Mouse (Mus musculus) ES-CJ7 (cell line): Measurements from ENCODE around the gene Cemip.
"Not testable (repeated sequence)": the region's sequence is repeated elsewhere in the genome, so short reads cannot be mapped to it uniquely, and the experiment has no call there.

Experiments
- DNase-seq: peaks from one replicate; pipeline ENCODE4 v3.0.0; 2011; ENCODE audit warnings: low read depth, low spot score

Cemip gene

GRCm38 (mm10) chr7:84086039-84086829 is at the start of gene Cemip:
TSS of gene Cemip (minus strand) at chr7:84086502.
- DNase-seq = peak; percentile 57

GRCm38 (mm10) chr7:84132704-84133103 is 46.4 kb upstream of the Cemip start:
- no peak for DNase-seq

GRCm38 (mm10) chr7:84131736-84132135 is 45.4 kb upstream of the Cemip start:
- no peak for DNase-seq

GRCm38 (mm10) chr7:84128661-84129060 is 42.4 kb upstream of the Cemip start:
- no peak for DNase-seq

- no peak for DNase-seq
Observed at GRCm38 (mm10) chr7:84125730-84126129, 39.4 kb upstream of the Cemip start.

GRCm38 (mm10) chr7:84123651-84124050 is 37.3 kb upstream of the Cemip start:
- not testable (repeated sequence) for DNase-seq

GRCm38 (mm10) chr7:84121778-84122177 is 35.5 kb upstream of the Cemip start:
- no peak for DNase-seq

GRCm38 (mm10) chr7:84120142-84120760 is 33.9 kb upstream of the Cemip start:
- no peak for DNase-seq

- DNase-seq = no peak
Observed at GRCm38 (mm10) chr7:84119216-84120105, 33.2 kb upstream of the Cemip start.

- no peak for DNase-seq
Observed at GRCm38 (mm10) chr7:84117543-84118122, 31.3 kb upstream of the Cemip start.

GRCm38 (mm10) chr7:84116621-84117542 is 30.6 kb upstream of the Cemip start:
- DNase-seq = no peak

GRCm38 (mm10) chr7:84115385-84115784 is 29.1 kb upstream of the Cemip start:
- DNase-seq = no peak

GRCm38 (mm10) chr7:84114775-84115174 is 28.5 kb upstream of the Cemip start:
- DNase-seq = no peak

- no peak for DNase-seq
Observed at GRCm38 (mm10) chr7:84113035-84113390, 26.7 kb upstream of the Cemip start.

GRCm38 (mm10) chr7:84112351-84113034 is 26.2 kb upstream of the Cemip start:
- no peak for DNase-seq

- no peak for DNase-seq
Observed at GRCm38 (mm10) chr7:84111716-84112350, 25.5 kb upstream of the Cemip start.

- DNase-seq = no peak
Observed at GRCm38 (mm10) chr7:84106942-84107341, 20.6 kb upstream of the Cemip start.

- DNase-seq = no peak
Observed at GRCm38 (mm10) chr7:84102589-84102988, 16.3 kb upstream of the Cemip start.

- no peak for DNase-seq
Observed at GRCm38 (mm10) chr7:84100672-84101071, 14.4 kb upstream of the Cemip start.

- DNase-seq = peak; percentile 11
Observed at GRCm38 (mm10) chr7:84098098-84098497, 11.8 kb upstream of the Cemip start.
